Mouse (Mus musculus) T-helper 17 cell (primary cell): Measurements from ENCODE around the gene Trmt2a.

Experiments
- in situ Hi-C, 2 experiments: fragments of 300-600 bp; cut with MboI, MseI; formaldehyde crosslinking; loops; 1 replicate in 1 of 2; 2 replicates in 1 of 2; pipeline ENCODE4 v1.15.1; 2025; ENCODE audit warnings: high pct_unique_total_duplicates in 2 of 2

Gene Trmt2a

GRCm38 (mm10) chr16:18288166-18288565 is 39.7 kb downstream of the Trmt2a start:
- in situ Hi-C loops: loop anchor here in 1 of 2 experiments (5.0 kb wide), 1 partner anchor 566 kb away; no protein-coding TSS in a partner anchor

- in situ Hi-C loops: loop anchor here in 1 of 2 experiments (5.0 kb wide), 1 partner anchor 566 kb away; no protein-coding TSS in a partner anchor
Observed at GRCm38 (mm10) chr16:18288581-18289061, 40.1 kb downstream of the Trmt2a start.

GRCm38 (mm10) chr16:18289067-18289588 is 40.6 kb downstream of the Trmt2a start, which contains the start of gene Dgcr8:
Gene Dgcr8, minus strand, starts transcription at chr16:18289246.
- in situ Hi-C loops: loop anchor here in 1 of 2 experiments (5.0 kb wide), 1 partner anchor 567 kb away; no protein-coding TSS in a partner anchor

GRCm38 (mm10) chr16:18289614-18290013 is 41.1 kb downstream of the Trmt2a start:
- in situ Hi-C loops: loop anchor here in 1 of 2 experiments (5.0 kb wide), 1 partner anchor 567 kb away; no protein-coding TSS in a partner anchor
